Mouse (Mus musculus): ENCODE measurements at regions not wholly inside any gene's neighbourhood (a gene's known extent, or its start where the extent isn't known, plus 50 kb on each side); places are given as distances from the start of the nearest gene placed in this dataset.

DNA sequence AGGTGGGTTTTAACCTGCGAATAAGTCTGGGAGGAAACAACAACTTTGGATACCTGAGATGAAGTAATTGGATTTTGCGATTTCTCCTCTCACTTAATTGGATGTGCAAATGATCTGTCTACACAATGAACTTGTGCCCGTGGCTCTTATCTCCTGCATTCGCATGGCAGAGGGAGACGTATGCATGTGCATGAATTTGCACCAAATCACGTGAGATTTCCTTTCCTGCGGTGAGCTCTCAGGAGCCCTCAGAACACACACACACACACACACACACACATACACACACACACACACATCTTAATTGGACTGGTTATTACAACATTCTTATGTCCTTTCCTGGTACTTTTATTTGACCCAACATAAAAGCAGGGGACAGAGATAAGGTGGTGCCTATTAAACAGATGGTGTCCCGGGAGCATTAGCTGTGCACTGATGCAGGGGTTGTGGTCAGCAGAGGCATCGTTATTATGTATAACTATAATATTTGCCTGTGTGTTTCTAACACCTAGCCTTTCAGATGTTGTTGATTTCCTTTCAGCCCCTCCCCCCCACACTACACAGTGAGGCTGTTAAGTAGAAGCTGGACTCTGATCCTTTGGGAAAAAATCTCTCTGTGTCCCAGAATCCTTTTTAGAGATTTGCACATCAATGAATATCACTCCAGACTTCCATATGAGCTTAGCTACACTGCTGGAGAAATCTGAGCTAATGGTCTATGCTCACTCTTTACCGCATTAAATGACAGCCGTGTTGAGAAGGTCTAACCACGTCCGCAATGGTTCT, 166.3 kb downstream of the Arrdc4 start:
- DNase-seq (ENCODE audit: low spot score): no peak
- intact Hi-C loops (cut with DNase I): loop anchor here (5.0 kb wide), 1 partner anchor 65 kb away; no protein-coding TSS in a partner anchor

DNA sequence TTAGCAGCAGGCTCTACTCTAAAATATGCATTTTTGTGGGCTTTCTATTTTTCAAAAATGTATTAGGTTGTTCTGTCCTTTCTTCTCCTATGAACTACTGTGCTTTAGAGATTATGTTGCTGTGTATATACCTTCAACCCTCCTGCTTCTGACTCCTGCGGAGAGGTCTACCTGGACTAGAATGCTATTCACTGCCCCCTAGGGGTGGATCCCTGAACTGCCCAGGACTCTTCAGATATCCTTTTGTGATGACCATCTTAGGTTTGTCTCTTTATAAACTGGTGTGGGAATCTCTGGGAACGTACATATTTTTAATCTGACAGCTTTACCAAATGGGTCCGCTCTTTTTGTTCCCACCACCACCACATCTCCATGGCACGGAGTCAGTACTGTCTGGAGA, 168.4 kb downstream of the Arrdc4 start:
- no peak for DNase-seq (ENCODE audit: low spot score)
- intact Hi-C loops (cut with DNase I): loop anchor here (1.0 to 5.0 kb wide), 2 partner anchors 67 to 250 kb away; no protein-coding TSS in a partner anchor

DNA sequence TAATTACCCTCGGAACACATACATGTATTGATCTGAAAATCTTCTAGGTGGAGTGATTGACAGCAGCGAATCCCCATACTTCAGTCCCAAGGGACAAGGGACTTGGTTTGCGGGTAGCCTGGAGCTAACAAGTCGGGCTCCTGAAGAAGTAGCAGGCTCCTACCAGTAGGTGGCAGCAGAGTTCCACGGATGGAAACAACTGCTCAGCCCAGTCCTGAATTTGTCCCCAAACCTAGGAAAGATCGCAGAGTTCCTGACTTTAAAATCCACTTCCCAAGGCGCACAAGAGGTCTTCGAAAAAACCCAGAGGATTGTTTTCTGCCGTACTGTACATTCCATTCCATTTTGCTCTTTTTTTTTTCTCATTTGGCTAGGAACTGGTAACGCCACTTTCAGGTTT, 169.4 kb downstream of the Arrdc4 start:
- intact Hi-C loops (cut with DNase I): loop anchor here (1.0 to 5.0 kb wide), 3 partner anchors 68 to 251 kb away; no protein-coding TSS in a partner anchor
- DNase-seq (ENCODE audit: low spot score): peak; percentile 9

DNA sequence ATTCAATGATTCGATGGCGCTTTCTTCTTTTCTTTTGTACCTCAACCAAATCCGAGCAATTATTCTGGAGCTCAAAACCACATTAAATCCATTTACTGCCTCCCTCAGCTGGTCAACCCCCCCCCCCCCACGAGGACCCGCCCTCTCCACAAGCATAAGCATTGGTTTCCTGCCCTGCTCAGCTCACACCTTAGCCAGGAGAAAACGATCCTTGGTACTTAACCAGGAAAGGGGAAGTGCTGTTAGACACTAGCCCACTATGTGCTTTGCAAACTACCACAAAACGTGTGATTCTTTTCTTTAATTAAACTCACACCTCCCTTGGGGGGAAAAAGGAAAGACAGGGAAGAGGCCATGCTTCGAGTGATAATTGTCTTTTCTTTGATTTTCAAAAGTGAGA, 169.8 kb downstream of the Arrdc4 start:
- DNase-seq (ENCODE audit: low spot score): no peak
- intact Hi-C loops (cut with DNase I): loop anchor here (1.0 kb wide), 1 partner anchor 244 kb away; no protein-coding TSS in a partner anchor

DNA sequence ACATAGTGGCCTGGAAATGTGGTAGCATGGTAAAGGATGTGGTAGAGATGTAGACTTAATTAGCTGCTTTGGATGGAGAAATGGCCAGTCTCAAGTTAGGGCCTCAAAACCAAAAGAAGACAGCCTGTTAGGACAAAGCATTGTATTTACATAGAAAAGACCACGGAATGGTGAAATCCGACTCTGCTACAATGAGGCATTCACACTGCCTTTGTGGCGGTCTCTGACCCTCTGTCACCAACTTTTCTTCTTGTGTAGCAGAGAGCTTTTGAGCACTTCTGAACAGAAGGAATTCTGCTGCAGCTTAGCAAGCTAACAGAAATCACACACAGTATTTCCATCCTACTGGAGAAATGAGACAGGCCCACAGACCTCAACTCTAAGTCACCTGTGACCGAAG, 177.7 kb downstream of the Arrdc4 start:
- intact Hi-C loops (cut with DNase I): no loop called here
- no peak for DNase-seq (ENCODE audit: low spot score)

DNA sequence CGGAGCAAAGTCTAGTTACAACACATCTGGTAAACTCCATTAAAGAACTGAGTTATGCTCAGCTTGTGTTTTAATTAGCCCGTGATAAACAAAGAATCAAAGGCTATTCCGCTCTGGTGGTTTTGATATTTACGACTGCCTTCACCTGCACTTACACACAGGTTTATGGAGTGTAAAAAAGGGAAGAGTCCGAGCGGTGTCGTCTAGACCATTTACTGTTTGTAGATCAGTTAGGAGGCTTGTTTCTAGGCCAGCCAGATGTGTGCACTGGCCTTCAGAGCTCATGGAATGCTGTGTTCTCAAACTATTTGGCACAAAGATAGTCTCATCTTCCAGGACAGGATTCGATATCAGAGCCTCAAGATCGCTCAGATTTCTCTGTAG, 180.9 kb downstream of the Arrdc4 start:
- no peak for DNase-seq (ENCODE audit: low spot score)
- intact Hi-C loops (cut with DNase I): no loop called here

DNA sequence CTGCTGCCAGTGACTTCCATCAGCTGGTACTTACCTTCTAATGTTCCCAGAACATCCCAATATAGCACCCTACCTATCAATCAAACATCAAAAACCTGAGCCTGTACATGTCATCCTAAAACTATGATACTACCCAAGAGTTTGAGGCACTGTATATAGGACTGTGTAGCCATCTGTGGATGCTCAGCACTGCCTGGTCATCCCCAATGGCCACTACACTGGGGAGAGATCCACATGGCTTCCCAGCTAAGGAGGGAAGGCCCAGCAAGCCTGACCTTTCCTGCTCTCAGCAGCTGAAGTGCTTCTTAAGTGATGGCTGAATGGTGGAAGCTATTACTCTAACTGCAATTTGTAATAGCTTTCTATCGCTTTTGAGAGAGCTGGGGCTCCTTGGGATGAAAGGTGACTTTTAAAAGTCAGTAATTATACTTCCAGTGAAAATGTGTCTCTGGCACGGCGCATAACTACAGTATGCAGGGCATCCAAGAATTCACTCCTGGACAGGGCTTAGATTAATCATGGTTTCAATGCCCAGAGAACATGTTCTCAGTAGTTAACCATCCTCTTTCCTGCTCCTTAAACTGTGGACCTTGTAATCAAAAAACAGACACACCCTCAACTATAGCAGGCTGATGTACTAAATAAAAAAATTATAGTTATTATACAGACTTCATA, 181.5 kb downstream of the Arrdc4 start:
- intact Hi-C loops (cut with DNase I): no loop called here

DNA sequence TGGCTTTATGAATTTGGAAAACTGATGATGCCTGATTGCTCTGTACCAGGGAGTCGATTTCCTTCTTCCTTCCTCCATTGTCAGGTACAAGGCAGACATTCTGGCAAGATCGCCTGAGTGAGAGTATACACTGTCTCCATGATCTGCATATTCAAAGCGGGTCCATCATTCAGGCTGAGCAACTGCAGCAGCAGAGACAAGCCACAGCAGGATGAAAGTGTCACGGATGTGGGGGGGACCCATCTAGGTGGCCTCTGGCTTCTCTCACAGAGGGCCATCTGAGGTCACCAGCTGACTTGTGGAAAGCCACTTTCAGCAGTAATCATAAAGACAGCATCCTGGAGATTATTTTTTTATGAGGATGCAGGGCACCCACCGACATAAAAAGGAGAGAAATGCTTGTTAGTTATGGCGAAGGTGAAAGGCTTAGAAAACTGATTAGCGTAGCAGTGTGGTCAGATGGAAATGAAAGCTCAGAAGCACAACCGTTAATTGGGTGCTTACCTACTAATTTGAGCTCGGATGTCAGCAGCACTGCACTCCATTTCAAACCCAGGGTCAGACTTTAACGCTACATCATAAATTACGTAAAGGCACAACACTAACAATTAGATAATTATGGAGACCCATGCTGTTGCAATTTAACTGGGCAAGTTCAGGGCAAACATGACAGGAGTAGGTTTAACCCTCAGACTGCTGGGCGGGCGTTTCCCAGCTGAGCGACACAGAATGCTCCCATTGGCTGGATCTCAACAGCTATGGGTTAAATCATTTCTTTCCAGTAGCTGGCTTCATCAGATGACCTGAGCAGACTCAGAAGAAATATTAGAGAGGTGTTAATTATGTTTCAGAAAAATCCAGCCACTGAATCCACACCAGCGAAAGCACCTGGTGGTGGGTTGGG, 189.3 kb downstream of the Arrdc4 start:
- intact Hi-C loops (cut with DNase I): no loop called here
- DNase-seq (ENCODE audit: low spot score): no peak

More for the DNA sequence above, 181.5 kb downstream of the Arrdc4 start:
- no peak for DNase-seq (ENCODE audit: low spot score)

DNA sequence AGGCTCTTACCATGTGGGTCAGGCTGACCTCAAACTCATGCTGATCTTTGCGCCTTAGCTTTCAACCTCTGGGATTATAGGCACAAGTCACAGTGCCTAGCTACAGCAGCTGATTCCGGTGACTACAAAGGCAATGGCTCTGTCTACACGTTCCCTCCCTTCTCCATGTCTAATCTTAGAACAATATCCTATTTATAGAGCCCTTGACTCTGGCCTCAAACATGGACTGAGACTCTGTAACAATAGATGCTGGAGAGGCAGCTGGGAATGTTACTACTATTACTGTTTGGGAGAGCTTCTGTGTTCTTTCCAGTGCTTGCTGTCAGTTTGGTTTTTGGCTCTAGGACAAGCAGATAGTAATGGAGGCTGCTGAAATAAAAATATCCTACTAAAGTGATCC, 198.7 kb downstream of the Arrdc4 start:
- intact Hi-C loops (cut with DNase I): no loop called here
- no peak for DNase-seq (ENCODE audit: low spot score)

DNA sequence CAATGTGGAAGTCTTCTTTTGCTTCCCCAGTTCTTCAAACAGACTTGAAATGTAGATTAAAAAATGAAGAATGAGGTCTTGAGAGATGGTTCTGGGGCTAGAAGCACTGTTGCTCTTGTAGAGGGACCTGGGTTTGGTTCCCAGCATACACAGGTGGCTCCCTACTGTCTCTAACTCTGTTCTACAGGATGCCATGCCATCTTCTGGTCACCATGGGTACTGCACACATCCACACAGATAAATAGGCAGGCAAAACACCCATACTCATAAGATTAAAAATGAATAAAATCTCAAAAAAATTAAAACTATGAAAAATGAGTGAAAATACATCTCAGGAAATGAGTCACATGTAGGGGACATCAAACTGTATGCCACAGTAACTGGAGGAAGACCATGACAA, 200.9 kb downstream of the Arrdc4 start:
- no peak for DNase-seq (ENCODE audit: low spot score)
- intact Hi-C loops (cut with DNase I): no loop called here

DNA sequence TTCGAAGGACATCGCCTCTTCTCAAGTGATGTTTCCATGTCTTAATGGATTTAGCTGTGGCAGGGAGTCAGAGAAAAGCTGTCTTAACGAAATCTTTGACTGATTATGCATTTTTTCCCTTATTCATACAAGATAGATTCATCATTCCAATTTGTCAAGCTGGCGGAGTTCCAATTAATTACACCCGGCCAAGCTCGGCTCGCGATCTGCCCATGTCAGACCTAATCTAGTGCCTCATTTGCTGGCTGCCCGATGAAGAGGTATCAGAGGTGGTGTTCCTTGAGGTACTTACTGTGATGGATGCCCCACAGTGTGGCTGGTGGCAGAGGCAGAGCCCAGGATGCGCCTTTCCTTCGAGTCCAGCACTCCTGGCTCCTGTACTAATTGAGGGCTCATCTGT, 204.9 kb downstream of the Arrdc4 start:
- intact Hi-C loops (cut with DNase I): no loop called here

DNA sequence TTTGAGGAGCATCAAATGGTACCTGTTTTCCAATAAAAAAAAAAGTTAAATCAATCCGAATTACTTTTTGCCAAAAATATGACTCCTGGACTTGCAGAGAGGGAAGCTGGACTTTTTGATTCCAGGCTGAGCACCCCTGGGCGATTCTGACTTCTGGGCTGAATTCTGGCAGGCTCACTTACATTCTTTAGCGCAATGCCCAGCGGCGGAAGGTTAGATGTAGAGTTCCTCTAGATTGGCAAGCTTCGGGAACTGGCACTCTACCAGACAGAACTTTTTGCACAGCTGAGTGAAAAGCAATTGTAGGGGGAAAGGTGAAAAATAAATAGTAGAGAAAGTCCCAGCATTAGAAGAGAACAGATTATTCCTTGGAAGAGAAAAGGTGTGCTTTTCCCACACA, 235.5 kb downstream of the Fam169b start:
- intact Hi-C loops (cut with DNase I): no loop called here
- no peak for DNase-seq (ENCODE audit: low spot score)

More for the DNA sequence above, 204.9 kb downstream of the Arrdc4 start:
- DNase-seq (ENCODE audit: low spot score): no peak

DNA sequence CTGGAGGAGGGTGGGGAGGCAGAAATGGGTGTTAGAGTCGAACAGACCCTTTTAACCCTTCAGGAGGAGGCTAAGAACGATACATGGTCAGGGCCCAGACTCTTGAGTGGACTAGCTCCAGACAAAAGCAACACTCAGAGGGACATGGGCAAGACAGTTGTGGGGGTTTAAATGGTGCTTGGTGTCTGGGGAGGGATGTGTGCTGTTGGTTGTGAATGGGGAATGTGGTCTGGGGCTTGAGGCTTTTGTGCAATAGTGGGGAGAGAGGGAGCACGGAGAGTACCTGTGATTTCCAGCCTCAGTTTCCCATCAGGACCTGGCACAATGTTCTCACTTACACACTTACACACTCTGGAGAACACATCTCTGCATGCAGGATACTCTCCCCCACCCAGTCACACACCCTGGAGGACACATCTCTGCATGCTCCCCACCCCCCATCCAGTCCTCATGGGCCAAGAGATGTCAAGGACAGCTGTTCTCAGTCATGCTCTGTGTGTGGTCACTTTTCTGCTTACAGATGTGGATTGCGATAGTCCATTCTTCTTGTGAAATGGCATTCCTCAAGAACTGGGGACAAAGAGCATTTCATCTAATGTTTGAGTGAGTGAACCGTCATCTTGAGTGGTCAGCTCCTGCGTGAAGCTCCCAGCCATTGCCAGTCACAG, 217.6 kb downstream of the Fam169b start:
- DNase-seq (ENCODE audit: low spot score): no peak
- intact Hi-C loops (cut with DNase I): no loop called here

DNA sequence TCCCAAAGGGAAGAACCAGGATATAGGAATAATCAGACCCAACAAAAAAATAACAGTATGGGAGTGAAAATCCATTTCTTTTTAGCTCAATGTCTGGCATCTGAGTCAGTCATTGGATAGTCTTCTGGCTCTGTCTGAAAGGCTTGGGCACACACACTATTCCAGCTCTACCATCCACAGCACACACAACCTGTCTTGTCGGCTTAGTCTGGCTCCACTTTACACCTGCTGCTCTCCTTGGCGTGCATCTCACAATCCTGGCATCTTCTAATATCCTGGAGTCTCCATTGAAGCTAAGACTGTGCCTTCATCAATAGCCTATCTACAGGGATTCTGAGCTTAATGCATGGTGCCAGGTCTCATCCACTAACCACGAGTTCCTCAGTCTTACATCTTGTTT, 213.0 kb downstream of the Fam169b start:
- intact Hi-C loops (cut with DNase I): no loop called here
- no peak for DNase-seq (ENCODE audit: low spot score)

DNA sequence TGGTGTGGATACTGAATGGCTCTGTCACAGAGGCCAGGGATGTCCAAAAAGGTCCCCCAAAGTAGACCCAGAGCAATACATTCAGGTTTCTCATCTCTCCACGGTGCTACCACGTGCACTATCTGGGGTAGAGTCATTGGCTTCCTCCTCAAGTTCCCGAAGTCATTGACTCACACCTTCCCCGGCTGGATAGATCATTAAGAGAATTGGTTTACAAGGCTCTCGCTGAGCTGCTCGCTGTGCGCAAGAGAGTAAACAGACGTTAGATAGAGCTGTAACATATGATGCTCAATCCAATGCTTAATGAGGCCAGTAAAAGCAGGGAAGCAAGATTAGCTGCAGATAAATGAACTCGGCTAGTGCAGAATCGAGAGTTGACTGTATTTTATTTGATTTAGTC, 208.9 kb downstream of the Fam169b start:
- DNase-seq (ENCODE audit: low spot score): no peak
- intact Hi-C loops (cut with DNase I): no loop called here

DNA sequence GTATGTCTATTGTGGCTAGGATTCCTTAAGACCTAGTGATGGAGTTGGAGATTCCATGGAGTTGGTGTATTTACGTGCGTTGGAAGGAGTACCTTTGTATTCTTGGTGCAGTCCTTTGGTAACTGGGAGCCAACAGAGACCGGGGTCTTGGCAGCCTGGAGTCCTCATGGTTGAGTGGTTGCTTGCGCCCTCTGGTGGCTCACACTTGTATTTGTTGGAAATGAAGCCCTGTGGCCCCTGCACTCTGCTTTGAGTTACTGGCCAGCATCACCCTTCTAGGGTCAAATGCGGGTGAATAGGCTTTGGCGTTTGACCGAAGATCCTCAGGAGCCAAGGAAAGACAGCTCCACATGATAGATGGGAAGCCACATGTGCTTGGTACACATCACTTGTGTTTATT, 207.1 kb downstream of the Fam169b start:
- DNase-seq (ENCODE audit: low spot score): no peak
- intact Hi-C loops (cut with DNase I): loop anchor here (1.0 kb wide), 1 partner anchor 106 kb away; no protein-coding TSS in a partner anchor

DNA sequence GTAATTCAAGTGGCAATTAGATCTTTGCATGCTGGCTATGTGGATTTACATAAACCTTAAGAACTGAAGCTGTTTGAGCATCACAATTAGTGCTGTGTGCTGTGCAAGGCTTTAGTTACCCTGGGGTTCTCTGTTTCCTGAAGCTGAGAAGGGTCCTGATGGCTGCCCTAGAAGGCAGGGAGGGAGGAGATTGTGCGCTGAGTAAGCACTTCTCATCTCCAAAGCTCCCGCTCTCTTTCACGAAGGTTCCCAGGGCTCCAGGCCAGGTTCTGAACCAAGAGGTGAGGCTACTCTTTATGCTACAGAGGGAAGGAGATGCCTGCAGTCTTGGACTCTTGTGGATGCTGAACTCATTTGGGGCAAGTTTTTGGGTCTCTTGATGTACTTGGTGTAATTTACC, 206.7 kb downstream of the Fam169b start:
- intact Hi-C loops (cut with DNase I): loop anchor here (1.0 kb wide), 1 partner anchor 106 kb away; no protein-coding TSS in a partner anchor
- no peak for DNase-seq (ENCODE audit: low spot score)

DNA sequence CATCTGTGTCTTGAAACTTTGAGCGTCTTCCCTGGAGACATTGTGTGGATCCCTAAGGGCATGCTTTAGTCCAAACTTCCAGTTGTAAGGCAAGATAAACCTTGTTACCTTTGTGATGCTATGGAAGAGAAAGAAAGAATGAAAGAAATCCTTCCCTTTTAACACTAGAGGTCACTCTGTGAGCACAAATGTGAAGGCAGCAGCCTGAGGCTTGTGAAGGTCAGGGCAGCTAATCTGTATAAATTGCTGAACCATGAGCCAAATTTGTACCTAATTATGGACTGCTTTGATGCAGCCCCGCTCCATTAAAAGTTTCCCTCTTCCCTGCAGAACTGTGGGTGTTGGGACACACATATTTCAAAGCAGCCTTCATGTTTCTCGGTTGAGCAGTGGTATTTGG, 204.4 kb downstream of the Fam169b start:
- intact Hi-C loops (cut with DNase I): loop anchor here (5.0 kb wide), 1 partner anchor 354 kb away; no protein-coding TSS in a partner anchor
- DNase-seq (ENCODE audit: low spot score): no peak

DNA sequence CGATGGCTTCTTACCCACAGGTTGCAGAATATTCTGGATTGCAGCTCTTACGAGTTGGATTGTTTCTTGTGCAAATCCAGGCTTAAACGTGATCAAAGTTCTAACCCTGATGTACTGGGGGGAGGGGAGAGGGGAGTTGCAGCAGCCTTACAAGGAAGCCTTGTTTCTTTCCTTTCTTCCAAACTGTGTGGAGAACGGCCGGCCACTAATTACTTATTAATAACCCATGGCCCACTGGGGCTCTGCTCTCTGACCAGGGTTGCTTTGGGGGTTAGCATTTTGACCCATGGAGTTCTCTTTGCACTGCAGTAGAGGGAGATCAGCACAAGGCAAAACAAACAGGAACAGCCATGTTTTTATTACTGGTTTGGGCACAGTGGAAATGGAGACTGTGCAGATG, 199.2 kb downstream of the Fam169b start:
- DNase-seq (ENCODE audit: low spot score): no peak
- intact Hi-C loops (cut with DNase I): no loop called here

DNA sequence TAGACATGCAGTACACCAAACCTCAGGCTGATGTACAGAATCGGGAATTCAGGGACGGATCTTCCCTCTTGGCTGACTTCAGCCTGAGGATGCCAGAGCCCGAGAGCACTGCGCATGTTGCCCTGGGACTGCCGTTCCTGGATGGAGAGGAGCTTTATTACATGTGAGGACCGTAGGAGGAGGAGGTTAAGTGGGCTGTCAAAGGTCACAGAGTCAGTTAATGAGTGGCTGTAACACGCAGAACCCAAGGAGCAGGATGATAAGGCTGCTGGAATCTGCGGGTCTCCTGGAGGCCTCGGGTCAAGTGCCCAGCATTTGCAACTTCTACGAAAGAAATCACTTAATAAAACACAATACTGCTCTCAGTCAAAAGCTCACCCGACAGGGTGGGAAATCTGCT, 197.3 kb downstream of the Fam169b start:
- no peak for DNase-seq (ENCODE audit: low spot score)
- intact Hi-C loops (cut with DNase I): no loop called here
